Mouse (Mus musculus): ENCODE data around the gene Nedd9. TPM values are rescaled to one million over a fixed set of nuclear protein-coding genes. Genes with fewer than 3 reads are reported as not detected.

Gene Nedd9
- total and polyA plus RNA-seq, 2 experiments from 2014 or later, result 7.8 to 19.7 TPM

DNA sequence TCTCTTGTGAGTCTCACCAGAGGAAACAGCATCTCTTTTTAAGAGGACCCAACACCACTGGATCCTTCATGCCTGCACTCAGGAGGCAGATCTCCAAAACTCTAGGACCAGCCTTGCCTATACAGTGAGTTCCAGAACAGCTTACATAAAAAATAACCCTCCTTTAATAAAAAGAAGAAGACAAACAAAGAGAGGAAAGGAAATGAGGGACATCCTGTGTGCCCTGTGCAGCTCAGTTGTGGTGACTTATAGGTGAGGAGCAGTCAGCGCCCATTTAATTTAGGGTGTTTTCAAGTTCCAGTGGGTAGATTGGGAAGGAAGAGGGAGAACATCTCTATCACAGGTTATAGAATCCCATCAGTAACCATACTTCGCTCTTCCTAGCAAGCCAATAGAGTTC lies 96.5 kb downstream of the Nedd9 start:
- no peak overlapping the region for H3K9ac ChIP-seq (replicated peaks; ENCODE audit: low read length, poor library complexity, severe bottlenecking)
- no peaks in the 10 kb centered on the region for H3K4me1 ChIP-seq (ENCODE audit: insufficient read depth, low read length)
- no peaks in the 10 kb centered on the region for H3K36me3 ChIP-seq (ENCODE audit: insufficient read depth, low read length)
- H3K4me3 ChIP-seq (ENCODE audit: low read depth, low read length), result no peak overlapping the region
- H3K9me3 ChIP-seq (ENCODE audit: low read length), result no peaks in the 10 kb centered on the region
- no peak overlapping the region for H3K4me2 ChIP-seq (ENCODE audit: low read depth, low read length, poor library complexity, severe bottlenecking)
- 90% methylated on average over 2 of the region's 2 CpGs for WGBS
- H3K27me3 ChIP-seq (ENCODE audit: insufficient read depth, low read length), result no peaks in the 10 kb centered on the region
- ATAC-seq (ENCODE audit: low FRiP score) (no peak), DNase-seq (ENCODE audit: low spot score) (no peak)
- H3K27ac ChIP-seq (ENCODE audit: low read depth, low read length), result no peak overlapping the region
- TF ChIP-seq CTCF (IDR thresholded peaks at IDR 0.05), result no peak

GRCm38 (mm10) chr13:41386581-41386980 lies 100.6 kb downstream of the Nedd9 start:
- Histone ChIP-seq H3K9me3 (ENCODE audit: low read length) (no peaks in the 10 kb centered on the region), H3K4me2 (ENCODE audit: low read depth, low read length, poor library complexity, severe bottlenecking) (no peak overlapping the region), H3K27ac (ENCODE audit: low read depth, low read length) (no peak overlapping the region), H3K36me3 (ENCODE audit: insufficient read depth, low read length) (no peaks in the 10 kb centered on the region), H3K9ac (replicated peaks; ENCODE audit: low read length, poor library complexity, severe bottlenecking) (no peak overlapping the region), H3K27me3 (ENCODE audit: insufficient read depth, low read length) (no peaks in the 10 kb centered on the region), H3K4me3 (ENCODE audit: low read depth, low read length) (no peak overlapping the region), H3K4me1 (ENCODE audit: insufficient read depth, low read length) (no peaks in the 10 kb centered on the region)
- no peak for TF ChIP-seq CTCF (IDR thresholded peaks at IDR 0.05)
- DNase-seq (ENCODE audit: low spot score), result no peak
- no peak for ATAC-seq (ENCODE audit: low FRiP score)
- WGBS, result 23% methylated on average over 4 of the region's 4 CpGs

GRCm38 (mm10) chr13:41384896-41385295 lies 102.3 kb downstream of the Nedd9 start:
- no peak for TF ChIP-seq CTCF (IDR thresholded peaks at IDR 0.05)
- WGBS, result 78% methylated on average over 4 of the region's 4 CpGs
- Histone ChIP-seq H3K9ac (replicated peaks; ENCODE audit: low read length, poor library complexity, severe bottlenecking) (no peak overlapping the region), H3K27me3 (ENCODE audit: insufficient read depth, low read length) (no peaks in the 10 kb centered on the region), H3K4me3 (ENCODE audit: low read depth, low read length) (no peak overlapping the region), H3K4me2 (ENCODE audit: low read depth, low read length, poor library complexity, severe bottlenecking) (no peak overlapping the region), H3K4me1 (ENCODE audit: insufficient read depth, low read length) (no peaks in the 10 kb centered on the region), H3K36me3 (ENCODE audit: insufficient read depth, low read length) (no peaks in the 10 kb centered on the region), H3K9me3 (ENCODE audit: low read length) (no peaks in the 10 kb centered on the region), H3K27ac (ENCODE audit: low read depth, low read length) (no peak overlapping the region)
- ATAC-seq (ENCODE audit: low FRiP score) (no peak), DNase-seq (ENCODE audit: low spot score) (no peak)

GRCm38 (mm10) chr13:41382635-41383034 lies 104.5 kb downstream of the Nedd9 start:
- Histone ChIP-seq H3K27ac (ENCODE audit: low read depth, low read length) (no peak overlapping the region), H3K9me3 (ENCODE audit: low read length) (no peaks in the 10 kb centered on the region), H3K36me3 (ENCODE audit: insufficient read depth, low read length) (no peaks in the 10 kb centered on the region), H3K27me3 (ENCODE audit: insufficient read depth, low read length) (no peaks in the 10 kb centered on the region), H3K4me2 (ENCODE audit: low read depth, low read length, poor library complexity, severe bottlenecking) (no peak overlapping the region), H3K9ac (replicated peaks; ENCODE audit: low read length, poor library complexity, severe bottlenecking) (no peak overlapping the region), H3K4me1 (ENCODE audit: insufficient read depth, low read length) (no peaks in the 10 kb centered on the region), H3K4me3 (ENCODE audit: low read depth, low read length) (no peak overlapping the region)
- TF ChIP-seq CTCF (IDR thresholded peaks at IDR 0.05), result no peak
- ATAC-seq (ENCODE audit: low FRiP score), result no peak
- DNase-seq (ENCODE audit: low spot score), result no peak

GRCm38 (mm10) chr13:41381806-41382546 lies 105.2 kb downstream of the Nedd9 start:
- no peak for DNase-seq (ENCODE audit: low spot score)
- Histone ChIP-seq H3K27me3 (ENCODE audit: insufficient read depth, low read length) (no peaks in the 10 kb centered on the region), H3K9ac (replicated peaks; ENCODE audit: low read length, poor library complexity, severe bottlenecking) (no peak overlapping the region), H3K4me2 (ENCODE audit: low read depth, low read length, poor library complexity, severe bottlenecking) (no peak overlapping the region), H3K4me1 (ENCODE audit: insufficient read depth, low read length) (no peaks in the 10 kb centered on the region), H3K27ac (ENCODE audit: low read depth, low read length) (no peak overlapping the region), H3K4me3 (ENCODE audit: low read depth, low read length) (no peak overlapping the region), H3K36me3 (ENCODE audit: insufficient read depth, low read length) (no peaks in the 10 kb centered on the region), H3K9me3 (ENCODE audit: low read length) (no peaks in the 10 kb centered on the region)
- 87% methylated on average over 5 of the region's 5 CpGs for WGBS
- no peak for ATAC-seq (ENCODE audit: low FRiP score)
- TF ChIP-seq CTCF (IDR thresholded peaks at IDR 0.05), result no peak

- 86% methylated on average over 7 of the region's 7 CpGs for WGBS
- H3K9ac ChIP-seq (replicated peaks; ENCODE audit: low read length, poor library complexity, severe bottlenecking), result no peak overlapping the region
- H3K4me2 ChIP-seq (ENCODE audit: low read depth, low read length, poor library complexity, severe bottlenecking), result no peak overlapping the region
- no peak for TF ChIP-seq CTCF (IDR thresholded peaks at IDR 0.05)
- no peak for DNase-seq (ENCODE audit: low spot score)
- no peaks in the 10 kb centered on the region for H3K4me1 ChIP-seq (ENCODE audit: insufficient read depth, low read length)
- no peak overlapping the region for H3K27ac ChIP-seq (ENCODE audit: low read depth, low read length)
- no peaks in the 10 kb centered on the region for H3K27me3 ChIP-seq (ENCODE audit: insufficient read depth, low read length)
- H3K9me3 ChIP-seq (ENCODE audit: low read length), result no peaks in the 10 kb centered on the region
- H3K36me3 ChIP-seq (ENCODE audit: insufficient read depth, low read length), result no peaks in the 10 kb centered on the region
- H3K4me3 ChIP-seq (ENCODE audit: low read depth, low read length), result no peak overlapping the region
- no peak for ATAC-seq (ENCODE audit: low FRiP score)
Measured at GRCm38 (mm10) chr13:41381041-41381805, 105.9 kb downstream of the Nedd9 start.
